Mouse (Mus musculus) limb, embryonic 11.5 days (tissue): ENCODE measurements around the gene Trio. TPM values are rescaled to one million over a fixed set of nuclear protein-coding genes. Genes with fewer than 3 reads are reported as not detected.

Experiments used
- polyA plus RNA-seq: library from polyadenylated mRNA; unstranded; fragments of >200 nt; fragmentation: Nextera tagmentation; extraction: Ambion mirVana; gene quantifications from 2 replicates; pipeline ENCODE4 v1.2.1, GENCODE M21; 2014

Gene Trio
- polyA plus RNA-seq, 1 experiment from 2014 or later, result 64.8 TPM

Other genes starting within 250 kb of the Trio start
- gene Dnah5, start 177.9 kb upstream of the Trio start, polyA plus RNA-seq, result not detected in 2 replicates